Mouse (Mus musculus) yolk sac, embryonic 10.5 days (tissue): ENCODE data around the gene Npb.
A peak's percentile ranks its signal among the peaks of the same experiment; 100 is the strongest.

ENCODE experiments used
- DNase-seq: peaks from one replicate; pipeline ENCODE4 v3.0.0-alpha.2; 2017; ENCODE audit warnings: low spot score

Gene Npb

DNA sequence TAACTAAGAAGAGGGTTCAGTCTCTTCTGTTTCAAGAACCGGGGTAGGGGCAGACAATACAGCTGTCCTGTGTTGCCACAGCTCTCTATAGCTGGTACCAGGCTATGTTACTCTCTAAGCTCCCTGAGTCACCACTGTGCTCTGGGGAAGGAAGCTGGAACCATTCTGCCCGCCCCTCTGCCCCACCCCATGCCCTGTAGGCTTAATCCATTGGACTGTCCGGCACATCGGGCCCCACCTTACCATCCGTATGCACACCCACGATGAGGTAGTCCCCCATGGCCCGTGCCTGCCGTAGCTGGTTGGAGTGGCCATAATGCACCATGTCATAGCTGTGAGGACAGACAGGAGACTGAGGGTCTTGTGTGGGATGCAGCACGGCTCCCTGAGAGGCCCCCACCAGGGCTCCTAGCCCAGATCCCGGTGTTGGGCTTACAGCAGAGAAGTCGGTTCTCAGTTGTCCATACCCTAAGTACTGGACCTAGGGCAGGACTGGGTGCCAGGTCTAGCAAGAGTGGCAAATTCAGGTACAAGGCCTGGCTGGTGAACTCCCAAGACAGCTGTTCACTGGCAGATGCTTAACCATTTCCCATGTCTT lies 7.4 kb downstream of the Npb start:
- DNase-seq = no peak

DNA sequence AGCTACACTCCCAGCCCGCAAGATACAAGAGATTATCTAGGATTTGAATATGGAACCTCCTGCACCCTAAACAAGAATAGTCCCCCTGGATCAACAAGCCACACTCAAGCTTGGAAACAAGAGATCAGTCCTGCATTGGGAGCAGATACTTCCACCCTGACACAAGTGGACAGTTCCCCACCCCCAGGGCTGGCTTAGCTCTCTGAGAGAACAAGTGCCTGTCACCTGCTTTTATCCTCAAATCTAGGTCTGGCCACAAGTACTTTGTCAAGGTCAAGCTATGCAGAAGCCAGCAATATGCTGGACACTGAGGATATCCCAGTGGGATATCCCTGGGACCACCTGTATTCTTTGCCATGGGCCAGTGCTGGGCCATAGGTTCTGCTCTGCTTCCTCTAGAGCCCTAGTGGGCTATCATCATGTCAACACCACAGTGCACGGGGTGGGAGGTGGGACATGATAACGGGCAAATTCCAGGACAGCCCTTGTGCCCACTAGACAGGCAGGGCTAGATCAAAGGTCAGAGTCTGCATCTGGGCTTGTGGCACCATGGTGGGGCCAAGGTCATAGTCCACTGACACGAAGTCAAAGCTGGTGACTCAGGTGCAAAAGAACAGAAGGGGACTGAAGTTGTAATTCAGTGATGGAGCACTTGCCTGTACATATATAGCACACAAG lies 8.5 kb downstream of the Npb start:
- DNase-seq = peak; percentile 53

DNA sequence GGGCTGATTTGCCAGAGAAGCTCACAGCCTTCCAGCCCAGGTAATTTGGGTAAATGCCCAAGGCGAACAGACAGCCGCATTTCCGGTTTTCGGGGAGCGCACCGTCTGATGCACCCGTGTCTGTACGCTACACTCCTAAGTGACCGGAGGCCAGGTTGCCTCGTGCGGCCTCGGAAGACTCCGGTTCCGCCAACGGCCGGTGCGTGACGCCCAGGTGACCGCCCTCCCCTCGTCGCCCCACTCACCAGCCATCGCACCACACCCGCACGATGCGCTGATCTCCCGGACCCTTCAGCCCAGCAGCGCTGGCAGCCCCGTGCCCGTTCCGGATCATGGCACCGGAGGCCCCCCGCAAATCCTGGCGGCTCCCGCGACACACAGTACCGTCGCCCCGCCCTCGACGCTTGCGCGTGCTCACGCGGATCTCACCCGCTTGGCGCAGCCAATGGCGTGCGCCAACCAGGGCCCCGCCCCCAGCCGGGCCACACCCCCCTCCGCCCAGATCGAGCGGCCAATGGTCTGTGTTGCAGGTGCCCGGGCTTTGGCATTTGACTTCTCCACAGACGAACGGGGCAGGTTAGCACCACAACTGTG lies 9.3 kb downstream of the Npb start, which contains the start of gene Pcyt2:
Gene Pcyt2, minus strand, starts transcription at position 418 of the 594 bp plus-strand sequence.
- DNase-seq = peak; percentile 92

DNA sequence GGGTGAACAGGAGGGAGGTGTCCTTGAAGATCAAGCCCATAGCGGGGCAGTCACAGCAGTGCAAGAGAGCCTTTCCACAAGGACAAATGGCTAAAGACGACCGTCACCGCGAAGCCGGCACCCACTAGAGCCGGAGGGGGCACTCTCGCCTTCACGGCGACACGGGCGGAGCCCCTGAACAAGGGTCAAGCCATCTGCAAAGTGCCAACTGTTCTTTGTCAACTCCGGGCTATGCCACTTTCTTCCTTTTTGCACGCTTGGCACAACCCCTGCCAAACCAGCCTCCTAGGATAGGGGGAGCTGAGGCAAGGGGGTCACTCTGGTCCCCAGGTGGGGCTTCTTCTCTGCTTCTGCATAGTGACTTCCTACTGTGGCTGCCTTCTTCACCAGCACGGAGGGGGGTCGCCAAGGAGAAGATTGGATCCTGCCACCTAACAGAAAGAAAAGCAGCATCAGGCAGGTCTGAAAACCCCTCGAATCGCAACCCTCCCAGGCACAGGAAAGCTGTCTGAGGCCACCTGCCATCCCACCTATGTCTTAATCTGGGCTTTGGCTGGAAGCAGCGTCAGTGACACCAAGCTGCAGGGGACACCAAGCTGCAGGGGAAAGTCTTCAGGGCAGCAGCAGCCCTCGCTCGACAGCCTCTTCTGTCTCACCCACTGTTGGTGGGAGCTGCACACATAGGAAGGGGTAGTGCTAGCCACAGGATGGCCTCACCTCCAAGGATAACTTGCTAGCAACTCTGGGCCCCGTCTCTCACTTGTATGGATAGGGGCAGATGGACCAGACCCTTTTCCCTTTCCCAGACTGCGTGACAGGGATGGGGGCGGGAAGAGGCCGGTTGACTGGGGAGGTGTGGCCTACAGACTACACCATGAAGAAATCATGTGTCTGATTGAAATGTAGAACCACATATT lies 10.6 kb downstream of the Npb start:
- no peak for DNase-seq

DNA sequence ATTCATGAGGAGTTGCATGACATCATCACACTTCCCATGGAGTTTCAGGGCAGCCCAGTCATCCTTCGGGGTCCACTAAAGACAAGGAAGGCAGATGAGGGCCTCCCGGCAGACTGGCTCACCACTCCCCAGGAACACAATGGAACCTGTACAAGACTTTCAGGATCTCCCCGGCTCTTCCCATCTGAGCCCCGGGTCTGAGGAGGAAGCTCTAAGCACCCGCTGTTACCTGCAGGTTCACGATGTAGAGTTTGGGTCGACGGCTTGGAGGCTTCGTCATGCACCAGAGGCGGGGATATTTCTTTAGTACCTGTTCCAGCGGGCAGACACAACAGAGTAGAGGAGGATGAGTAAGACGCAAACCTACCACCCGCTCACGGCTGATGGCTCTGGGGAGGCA lies 11.9 kb downstream of the Npb start:
- DNase-seq = no peak

DNA sequence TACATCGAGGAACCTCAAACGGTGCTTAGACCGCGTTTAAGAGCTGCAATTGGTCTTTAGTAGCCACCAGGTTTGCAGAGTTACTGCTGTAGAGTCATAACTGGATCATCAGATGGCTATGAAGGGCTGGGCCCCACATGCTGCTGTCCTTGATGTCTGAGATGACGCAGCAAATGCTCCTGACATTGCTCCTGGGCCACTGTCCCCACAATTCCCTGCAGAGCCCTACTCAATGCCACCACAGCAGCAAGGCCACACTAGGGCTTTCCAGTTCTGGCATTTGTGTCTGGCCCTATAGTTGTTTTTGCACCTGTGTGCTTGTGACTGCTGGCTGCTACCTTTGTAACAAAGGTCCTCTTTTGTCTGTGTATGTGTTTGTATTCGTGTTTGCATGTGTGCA lies 14.5 kb downstream of the Npb start:
- DNase-seq = no peak

DNA sequence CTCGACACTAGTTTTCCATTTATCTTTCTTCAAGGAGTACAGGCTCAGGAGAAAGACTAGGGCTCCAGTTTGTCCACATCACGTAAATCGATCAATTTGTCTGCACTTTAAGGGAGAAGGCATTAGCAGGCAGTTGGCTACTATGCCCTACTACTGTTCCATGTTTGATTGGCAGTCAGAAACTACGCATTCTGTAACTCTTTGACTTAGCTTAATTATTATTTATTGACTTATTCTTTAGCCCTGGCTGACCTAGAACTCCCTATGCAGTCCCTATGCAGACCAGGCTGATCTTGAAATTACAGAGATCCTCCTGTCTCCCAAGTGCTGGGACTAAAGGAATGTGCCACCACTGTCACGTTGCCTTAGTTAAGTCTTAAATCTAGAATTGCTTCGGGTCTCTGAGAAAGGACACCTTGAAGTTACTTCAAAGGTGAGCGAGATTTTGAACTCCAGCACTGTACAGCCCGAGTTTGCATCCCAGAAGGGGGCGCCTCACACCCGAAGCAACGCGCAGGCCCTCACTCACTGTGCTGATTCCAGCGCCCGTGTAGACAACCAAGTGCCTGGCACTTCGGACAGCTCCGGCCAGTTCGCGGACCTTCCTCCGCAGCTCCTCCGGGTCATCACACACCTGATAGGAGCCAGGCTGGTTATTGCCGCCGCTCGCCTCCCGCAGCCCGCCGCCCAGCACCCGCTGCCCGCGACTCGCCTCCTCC lies 15.8 kb downstream of the Npb start:
- DNase-seq = peak; percentile 77

DNA sequence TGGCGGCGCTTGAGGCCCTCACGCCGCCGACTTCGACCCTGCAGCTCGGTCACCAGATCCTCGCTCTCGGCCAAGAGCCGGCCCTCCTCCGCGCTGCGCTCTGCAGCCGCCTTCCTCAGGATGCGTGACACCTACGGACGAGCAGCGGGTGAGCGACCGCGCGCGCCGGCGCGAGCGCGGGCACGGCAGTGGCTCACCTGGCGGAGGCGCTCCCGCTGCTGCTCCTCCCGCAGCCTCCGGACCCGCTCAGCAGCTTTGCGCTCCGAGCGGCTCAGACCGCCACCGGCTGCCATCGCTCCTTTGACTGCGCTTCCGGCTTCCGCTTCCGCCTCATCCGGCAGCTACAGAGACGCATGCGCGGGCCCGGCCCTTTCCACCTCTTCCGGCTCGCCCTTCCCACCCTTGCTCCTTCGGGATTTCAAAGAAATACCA lies 16.4 kb downstream of the Npb start:
- peak; percentile 89 for DNase-seq

DNA sequence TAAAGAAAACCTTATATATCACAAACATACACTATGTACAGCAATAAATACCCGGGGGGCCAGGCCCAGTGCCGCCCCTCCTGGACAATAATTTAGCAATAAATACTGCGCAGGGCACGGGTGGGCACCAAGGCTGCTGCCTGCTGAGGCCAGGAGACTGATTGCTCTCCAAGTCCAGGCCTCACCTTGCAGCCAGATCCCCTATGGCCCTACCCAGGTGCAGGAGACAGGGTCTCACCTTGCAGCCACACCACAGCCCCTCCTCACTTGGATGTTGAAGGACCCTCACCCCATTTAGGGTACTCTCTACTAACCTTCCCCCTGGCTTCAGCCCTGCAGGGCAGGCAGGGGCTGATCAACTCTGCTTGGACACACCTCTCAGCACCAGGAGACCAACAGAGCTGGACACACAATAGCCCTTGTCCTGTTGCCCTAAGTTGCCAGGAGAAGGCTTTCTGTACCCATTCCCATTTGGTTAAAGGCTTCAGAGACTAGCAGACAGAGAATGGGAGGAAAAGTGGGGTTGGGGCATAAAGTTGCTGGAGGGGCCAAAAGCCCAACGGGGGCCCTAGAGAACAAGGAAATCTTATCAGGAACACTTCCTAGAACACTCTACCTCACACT lies 17.0 kb downstream of the Npb start, which contains the start of gene Sirt7:
Gene Sirt7, minus strand, starts transcription at position 89 of the 624 bp plus-strand sequence.
- no peak for DNase-seq

DNA sequence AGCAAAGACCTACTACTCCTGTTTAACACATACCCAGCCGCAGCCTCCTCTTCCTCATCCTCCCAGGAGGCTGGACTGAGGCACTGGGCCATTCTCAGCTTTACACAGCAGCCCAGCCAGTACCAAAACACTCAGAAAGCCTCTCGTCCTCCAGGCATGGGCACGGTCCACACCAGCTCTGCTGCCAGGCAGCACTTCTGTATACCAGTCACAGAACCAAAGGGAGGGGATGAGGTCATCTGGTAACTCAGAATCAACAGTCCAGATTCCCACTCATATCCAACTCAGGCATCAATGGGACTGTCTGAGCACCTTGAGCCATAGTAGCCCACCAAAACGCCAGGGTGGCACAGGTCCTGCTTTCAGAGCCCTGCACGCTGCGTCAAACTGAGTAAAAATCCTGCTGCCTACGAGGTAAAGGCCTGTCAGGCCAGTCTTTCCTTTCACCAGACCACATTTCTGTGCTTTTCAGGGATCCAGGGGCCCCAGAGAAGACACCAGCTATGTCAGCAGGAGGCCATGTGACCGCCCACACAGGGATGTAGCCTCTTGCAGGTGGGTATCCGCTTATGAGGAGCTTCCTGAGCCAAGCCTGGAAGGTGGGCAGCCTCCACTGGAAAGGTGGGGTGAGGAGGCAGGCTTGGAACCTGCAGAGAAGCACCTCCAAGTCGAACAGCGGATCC lies 18.6 kb downstream of the Npb start:
- DNase-seq = no peak

DNA sequence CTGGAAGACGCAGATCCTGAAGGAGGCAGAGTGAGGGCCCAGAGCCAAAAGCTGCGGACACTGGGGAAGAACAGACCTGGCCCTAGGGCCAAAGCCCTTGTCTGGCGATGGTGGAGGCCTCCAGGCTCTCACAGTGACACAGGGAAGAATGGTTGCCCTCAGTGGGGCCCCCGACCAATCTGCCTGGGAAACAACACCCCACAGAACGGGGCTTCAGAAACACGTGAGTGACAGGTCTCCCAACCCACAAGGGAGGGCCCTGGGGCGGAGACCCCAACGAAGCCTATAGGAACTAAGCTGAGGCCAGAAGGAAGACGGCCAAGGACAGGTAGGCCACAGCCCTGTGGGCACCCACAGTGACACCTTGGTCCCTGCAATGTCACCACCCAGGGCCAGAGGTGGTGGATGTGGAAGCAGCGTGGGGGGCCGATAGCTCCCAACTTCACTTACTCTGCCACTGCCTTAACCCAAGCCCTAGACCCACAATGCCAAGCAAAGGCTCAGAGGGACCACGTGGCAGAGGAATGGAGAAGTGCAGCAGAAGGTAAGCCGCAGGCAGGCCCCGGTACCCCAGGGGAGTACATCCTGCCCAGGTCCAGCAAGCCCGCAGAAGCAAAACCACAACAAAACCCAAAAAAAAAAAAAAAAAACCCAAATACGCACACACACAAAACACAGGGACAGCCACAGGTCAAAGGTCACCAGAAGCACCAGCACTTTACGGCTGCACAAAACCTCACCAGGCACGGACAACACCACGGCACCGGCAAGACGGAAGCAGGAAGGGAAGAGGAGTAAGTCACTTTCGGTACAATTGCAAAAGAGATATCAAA lies 19.4 kb downstream of the Npb start:
- no peak for DNase-seq

DNA sequence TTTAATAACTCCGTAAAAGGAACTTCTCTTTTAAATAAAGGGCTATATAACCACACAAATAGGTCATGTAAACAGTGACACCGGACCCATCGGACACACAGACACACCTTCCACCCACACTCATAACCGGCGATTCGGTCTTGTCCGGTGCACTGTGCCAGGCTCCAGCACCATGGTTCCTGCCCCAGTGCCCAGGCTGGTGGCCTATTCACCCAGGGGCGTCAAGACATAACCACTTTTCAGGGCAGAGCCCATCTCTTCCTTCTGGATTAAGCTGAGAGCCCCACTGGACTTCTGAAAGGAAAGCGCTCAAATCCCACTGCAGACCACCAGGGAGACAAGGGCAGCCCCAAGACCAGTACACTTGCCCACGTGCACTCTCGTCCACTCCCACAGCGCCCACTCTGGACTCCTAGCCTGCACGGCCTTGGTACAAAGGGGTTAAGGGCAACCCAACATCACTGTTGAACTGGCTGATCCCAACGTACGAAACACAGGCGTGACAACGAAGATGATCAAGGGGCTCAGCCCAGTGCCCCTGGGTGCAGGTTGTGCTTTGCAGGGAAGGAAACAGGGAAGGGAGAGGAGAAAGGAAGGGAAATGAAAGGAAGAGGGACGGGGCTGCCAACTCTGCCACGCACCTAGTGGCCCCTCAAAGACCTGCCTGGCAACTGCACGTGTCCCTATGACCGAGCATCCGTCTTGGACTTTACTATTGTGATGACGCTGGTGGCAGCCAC lies 20.5 kb downstream of the Npb start:
- no peak for DNase-seq

DNA sequence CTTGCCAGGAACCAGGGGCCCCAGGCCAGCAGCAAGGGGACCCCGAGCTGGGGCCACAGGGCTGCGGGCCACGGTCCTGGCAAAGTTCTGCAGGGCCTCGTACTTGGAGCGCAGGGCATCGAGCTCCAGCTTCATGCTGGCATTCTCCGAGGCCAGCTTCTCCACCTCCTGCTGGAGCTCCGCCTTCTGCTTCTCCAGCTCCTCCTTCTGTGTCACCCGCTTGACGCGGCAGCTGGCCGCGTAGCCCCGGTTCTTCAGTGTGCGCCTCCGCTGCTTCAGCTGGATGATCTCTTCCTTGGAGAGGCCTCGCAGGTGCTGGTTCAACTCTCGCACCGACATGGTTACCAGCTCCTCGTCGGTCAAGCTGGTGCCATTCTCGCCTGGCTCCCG lies 21.1 kb downstream of the Npb start:
- no peak for DNase-seq

DNA sequence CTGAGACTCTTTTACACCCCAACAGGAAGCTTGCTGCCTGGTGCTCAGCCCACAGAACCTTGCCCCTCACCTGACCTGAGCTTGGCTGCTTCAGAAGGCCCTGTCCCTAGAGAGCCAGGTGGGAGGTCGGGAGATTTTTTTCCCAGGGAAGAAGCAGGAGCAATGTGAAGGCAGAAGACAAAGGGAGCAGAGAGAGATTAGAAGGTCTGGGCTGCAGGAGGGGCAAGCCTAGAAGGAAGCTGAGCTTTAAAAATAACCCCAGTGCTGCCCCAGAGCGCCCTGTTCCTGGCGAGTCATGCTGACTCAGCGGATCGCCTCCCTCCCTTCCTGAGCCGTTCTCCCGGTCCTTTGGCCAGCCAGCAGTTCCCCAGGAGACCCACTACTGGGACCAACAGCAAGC lies 21.6 kb downstream of the Npb start:
- peak; percentile 74 for DNase-seq

DNA sequence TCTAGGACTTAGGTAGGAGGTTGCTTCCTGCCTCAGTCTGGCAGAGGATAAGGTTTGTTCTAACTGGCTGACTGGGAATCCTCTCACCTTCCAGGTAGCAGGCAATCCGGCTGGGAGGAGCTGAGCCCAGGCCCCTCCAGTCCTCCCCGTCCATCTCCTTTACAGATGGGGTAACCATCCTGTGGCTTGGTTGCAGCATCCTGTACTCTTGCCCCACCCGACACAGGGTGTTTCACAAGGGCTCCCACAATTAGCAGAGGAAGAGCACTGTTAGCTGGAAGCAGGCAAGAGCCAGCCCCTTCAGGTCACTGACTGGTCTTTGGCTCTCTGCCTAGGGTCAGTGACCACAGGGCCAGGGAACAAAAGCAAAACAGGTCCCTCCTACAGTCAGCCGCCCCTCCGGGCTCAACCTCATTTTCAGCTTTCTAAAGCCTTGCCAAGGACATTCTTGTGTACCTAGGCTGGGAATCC lies 22.2 kb downstream of the Npb start:
- peak; percentile 77 for DNase-seq

DNA sequence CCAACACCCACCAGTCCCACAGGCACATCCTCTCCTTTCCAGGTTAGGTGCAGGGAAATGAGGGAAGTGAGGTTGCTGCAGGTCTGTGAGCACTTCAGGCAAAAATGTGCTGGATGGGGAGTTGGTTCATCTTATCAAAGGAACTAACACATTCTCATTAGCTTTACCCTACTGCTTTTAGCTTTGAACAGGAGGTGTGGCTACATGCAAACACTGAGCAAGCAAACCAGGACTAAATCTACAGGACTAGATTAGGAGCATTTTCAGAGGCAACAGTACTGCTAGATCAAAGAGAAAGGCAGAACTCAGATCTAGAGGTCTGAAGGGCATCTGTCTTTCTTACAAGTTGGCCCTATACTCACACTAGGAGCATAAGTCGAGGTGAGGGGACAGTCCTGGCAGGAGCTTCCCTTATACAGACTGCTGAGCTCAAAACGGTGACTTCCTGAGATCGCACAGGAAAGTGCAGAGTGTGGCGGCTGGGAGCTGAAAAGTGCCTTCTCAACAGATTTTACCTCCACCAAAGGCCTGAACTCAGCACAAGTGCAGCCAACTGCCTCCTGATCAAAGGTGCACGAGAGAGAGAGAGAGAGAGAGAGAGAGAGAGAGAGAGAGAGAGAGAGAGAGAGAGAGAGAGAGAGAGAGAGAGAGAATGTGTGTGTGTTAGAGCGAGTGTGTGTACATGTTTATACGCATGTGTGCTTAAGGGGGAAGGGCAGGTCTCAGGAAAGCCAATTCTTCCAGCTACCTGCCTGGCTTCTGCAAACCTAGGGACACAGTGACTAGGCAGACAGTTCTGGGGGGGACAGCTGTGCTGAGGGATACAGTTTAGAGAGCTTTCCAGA lies 22.8 kb downstream of the Npb start:
- DNase-seq = peak; percentile 77

DNA sequence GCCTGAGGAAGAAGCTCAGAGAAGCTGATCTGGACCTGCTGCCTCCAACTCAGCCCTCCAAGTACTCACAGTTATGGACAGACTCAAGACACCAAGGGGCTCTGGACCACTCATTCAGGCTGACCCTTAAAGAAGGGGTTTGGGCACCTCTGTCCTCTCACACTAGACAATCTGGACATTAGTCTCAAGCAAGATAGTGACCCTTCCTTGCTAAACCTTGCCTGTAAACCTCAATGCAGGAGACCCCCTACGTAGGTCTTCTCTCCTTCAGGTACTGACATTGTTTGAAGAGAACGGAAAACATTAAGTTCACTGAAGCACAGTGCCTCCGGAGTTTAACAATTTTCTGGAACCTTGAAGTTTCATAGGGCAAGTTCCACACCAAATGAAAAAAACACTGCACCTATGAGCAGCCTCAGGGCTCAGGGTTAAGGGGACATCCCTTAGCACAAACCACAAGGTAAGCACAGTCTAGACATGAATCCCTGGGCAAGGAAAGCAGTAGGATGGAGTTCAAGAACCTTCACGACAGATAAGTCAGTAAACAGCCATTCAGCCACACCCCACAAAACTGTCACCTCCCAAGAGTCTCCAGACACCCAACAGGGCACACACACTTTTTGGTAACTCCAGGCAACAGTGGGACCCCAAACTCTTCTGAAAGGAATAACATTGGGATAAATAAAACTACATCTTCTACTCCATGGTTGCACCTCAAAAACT lies 23.6 kb downstream of the Npb start:
- no peak for DNase-seq
